Mouse (Mus musculus): Measurements from ENCODE around the gene Rassf4.

The Rassf4 gene

DNA sequence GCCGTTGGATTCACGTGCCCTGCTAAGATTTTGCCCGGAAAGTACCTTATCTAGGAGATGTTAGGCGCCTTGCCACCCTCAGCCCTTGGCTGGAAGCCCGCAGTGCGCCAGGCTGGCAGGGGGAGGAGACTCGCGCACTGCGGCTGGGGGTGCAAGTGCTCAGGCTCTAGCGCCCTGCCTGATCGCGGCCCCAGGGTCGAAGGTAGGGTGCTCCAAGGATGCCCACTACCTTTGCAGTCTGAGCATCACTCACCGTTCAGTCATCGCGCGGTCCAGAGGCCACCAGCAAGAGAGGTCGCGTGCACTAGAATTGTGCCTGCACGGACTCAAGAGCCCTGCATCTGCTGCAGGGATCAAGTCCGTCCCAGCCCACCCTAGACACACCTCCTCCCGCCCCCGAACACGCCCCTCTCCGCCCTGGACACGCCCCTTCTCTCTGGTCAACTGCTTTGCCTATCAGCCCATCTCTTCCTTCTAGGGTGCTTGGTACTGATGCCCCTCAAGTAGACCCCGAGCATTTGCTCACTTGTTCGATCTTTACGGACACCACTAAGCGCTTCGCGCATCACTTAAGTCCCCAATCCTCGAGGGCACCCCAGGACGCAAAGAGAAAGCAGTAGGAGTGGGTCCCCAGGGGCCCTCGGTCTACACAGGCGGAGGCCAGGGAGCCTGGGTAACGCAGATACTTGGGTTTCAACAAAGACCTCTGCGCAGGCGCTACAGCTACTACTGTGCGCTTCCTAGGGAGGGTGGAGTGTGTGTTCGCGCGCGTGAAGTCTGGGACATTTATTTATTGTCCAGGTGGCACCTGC lies at the start of gene Rassf4:
TSS of gene Rassf4 (minus strand) at position 482 of the 812 bp plus-strand sequence.
- DNase-seq, result peak; percentile 65

DNA sequence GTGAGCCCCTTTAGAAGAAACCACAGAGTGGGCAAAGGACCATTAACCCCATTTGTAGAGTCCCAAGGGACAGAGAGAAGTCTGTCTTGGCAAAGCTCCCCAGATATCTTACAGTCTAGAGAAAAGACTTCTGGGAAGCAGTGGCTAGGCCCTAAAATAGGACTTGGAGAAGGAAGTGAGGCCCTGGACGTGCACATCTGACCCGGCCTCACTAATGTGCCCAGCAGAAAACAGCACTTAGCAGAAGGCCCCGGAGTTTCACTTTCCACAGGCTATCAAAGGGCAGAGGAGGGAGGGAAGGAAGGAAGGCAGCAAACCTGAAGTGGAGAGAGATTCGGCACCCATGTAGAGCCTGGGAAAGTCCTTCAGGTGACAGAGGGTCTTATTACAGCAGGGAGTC lies 45.2 kb upstream of the Rassf4 start:
- no peak for DNase-seq

DNA sequence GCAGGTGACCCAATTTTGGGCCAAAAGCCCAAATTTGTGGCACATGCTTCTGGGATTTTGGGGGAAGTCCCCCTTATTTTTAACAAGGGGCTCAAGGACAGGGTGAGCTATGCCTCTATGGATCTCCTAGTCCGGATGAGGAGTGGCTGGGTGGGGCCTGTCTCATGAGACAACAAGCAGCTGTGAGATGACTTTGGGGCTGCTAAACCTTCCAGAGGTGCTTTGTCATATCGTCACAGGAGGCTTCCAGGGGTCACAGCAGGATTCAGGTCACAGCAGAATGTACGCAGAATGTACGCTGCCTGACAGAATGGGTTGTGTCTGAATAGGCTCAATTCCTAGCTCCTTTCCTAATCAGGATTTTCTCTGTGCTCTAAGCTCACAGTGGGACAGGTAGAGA lies 44.6 kb upstream of the Rassf4 start:
- DNase-seq, result no peak

DNA sequence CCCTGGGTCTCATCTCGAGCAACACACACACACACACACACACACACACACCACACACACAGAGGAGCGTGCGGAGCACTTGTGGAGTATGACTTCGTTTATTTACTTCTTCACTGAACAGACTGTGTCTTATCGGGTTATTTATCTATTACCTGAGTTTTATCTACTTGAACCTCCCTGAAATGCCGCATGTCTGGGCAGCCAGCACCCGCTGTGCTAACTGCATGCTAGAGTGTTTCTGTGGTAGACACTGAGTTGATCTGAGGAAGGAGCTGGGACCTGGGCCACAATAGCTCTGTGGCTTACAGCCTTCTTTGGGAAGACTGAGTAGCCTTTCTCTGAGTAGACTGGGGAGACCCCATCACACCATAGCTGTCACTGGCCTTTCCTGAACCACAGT lies 44.1 kb upstream of the Rassf4 start:
- DNase-seq, result no peak

DNA sequence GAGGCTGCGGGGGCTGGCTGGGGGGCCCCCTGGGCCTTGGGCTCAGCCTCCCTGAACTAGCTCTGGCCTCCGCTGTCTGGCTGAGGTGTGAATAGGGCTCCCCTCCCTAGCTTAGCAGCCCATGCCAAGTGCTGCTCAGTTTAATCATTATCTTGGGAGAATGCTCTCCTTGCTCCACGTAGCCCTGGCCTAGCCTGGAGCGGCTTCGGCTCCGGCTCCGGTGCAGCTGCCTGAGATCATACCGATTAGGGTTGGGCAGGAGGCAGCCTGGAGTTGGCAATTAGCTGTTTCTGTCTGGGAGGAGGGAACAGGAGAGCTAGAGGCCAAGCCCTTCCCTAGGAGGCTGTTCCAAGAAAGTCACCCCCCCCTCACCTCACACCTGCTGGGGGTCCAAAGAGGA lies 42.9 kb upstream of the Rassf4 start, which contains the start of gene Tmem72:
TSS of gene Tmem72 (minus strand) at position 248 of the 400 bp plus-strand sequence.
- no peak for DNase-seq

DNA sequence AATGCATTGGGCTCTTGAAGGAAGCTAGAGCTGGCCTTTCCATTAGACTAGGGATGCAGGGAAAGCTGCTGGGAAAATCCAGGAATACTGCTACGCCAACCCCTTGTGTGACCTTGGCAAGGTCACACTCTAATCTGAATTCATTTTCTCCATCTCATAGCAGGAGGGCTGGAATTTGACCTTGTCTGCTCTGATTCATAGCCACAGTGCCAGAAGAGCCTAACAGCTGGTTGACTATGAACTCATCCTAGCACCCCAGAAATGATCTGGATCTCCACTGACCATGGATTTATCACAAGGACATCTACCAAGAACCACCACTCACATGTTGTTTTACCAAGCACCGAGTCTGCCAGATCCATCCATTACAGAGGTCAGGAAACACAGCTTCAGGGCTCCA lies 41.4 kb upstream of the Rassf4 start:
- no peak for DNase-seq

DNA sequence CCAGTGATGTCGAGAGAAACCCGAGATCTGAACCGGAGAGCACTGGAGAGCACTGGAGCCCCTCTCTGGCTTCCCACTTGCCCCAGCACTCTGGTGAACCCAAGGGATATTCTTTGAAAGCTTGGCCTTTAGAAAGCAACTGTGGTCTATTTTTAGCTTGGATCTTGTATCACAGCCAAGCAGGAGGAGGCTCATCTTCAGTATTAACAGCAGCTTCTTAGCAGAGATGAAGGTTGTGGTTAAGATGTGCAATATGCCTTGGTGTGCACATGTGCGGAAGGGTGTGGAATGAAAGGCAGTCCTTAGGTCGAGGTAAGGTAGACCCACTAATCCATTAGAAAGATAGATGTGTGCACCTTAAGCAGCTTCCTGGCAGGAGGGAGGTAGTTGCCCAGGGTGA lies 40.8 kb upstream of the Rassf4 start:
- DNase-seq, result no peak

DNA sequence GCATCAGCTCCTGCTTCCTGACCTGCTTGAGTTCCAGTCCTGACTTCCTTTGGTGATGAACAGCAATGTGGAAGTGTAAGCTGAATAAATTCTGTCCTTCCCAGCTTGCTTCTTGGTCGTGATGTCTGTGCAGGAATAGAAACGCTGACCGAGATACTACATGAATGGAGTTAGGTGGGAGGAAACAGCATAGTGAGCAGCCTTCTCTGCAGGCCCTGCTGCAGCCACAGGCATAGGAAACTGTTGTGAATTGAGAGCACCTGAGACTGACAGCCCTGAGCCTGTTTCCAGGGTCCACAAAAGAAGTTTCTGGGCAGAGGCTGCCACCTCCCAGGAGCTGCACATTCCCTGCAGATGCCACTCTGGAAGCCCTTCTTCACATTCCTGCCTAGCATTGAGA lies 40.2 kb upstream of the Rassf4 start:
- no peak for DNase-seq

DNA sequence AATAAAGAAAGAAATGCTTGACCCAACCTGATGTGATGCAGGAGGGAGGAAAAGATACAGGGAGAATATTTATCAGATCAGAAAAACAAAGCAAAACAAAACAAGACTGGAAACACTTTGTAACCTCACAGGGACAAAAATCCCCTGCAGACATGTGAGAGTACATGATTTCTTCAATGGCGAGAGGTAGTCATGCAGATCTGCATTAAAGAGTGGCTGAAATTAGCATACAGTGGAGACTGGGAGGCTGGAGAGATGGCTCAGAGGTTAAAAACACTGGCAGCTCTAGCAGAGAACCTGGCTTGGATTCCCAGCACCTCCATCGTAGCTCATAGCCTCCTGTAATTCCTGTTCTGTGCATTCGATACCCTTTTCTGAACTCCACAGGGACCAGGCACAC lies 38.8 kb upstream of the Rassf4 start:
- no peak for DNase-seq

DNA sequence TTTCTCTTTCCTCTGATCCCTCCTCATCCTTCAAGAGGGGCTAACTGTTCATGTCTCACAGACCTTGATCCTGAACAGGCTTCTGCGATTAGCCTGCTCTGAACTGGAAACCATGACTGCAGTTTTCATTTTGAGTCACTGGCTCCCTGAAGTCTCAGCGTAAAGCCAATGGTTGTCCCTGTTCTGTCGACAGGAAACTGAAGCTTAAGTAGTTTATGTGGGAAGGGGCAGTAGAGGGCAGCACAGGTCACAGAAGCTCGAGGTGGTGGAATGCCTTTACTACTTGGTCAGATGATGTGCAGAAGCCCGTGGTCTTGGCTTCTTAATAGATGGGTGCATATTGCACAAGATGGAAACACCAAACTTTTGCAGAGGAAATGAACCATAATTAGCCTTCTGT lies 38.3 kb upstream of the Rassf4 start:
- DNase-seq, result no peak

DNA sequence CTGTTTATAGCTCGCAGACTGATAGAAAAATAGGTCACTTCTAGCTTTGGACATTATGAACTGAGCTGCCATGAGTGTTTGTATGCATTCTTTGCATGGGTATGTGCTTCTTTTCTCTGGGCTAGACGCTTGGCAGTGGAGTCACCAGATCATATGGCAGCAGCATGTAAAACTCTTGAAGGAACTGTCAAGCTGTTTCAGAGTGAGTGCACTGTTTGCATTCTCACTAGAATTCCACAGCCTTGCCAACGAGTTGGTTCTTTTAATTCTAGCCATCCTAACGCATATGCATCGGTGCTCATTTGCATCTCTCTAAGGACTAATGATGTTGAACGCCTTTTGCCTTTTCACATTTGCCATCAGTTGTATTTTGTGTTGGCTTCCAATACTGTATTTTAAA lies 30.6 kb upstream of the Rassf4 start:
- DNase-seq, result no peak

DNA sequence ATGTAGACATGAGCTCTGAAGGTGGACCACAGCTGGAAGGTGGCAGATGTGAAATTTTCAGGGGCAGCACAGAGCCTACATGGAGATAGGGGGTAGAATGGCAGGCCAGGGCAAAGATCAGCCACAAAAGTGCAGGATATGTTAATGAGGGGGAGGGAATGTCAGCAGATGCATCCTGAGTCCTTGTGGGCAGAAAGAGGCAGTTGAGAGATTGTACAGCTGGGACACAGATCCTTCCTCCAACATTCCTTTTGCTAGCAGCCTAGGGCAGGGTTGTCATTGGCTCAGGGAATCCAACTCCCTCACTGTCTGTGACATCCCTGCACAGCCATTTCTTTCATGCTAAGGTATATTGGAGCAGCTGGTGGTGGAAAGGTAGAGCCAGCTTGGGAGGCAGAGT lies 27.1 kb upstream of the Rassf4 start:
- DNase-seq, result no peak

DNA sequence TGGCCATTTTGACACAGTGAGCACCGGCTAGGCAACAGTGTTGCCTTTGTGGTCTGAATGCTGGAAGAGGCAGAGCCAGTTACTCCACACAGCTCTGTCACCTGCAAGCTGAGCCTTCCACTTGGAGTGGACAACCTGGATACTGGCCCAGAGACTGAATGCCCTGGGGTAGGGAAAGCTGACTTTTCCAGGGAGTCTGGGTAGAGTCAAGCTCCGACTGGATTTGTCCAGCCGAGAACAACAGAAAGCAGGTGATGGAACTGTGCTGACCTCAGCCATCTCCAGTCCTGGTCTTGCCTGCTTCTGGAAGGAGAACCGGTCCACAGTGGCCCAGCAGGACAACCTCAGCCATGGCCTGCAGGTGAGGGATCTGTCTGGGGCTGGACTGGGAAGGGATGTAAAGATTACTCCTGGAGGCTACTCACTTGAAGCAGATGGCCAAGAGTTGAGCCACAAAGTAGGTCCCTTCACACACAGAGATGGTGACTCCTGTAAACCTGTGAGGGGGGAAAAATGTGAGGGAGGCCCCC lies 24.2 kb upstream of the Rassf4 start:
- no peak for DNase-seq

DNA sequence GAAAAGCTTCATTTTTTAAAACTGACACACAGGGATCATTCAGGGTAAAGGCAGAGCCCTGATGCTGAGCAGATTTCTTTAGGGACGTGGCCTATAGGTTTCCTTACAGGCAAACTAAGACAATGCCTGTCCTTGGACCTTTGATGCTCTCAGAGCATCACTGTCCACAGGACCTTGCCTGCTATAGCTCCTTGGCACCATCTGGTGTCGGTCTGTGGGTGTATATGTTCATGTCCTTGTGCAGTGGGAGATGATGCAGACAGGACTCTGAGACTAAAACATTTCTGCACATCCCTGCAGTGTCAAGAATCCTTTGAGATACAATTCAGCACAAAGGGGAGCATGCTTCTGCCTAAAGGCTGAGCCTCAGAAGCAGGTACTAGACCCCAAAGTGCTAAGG lies 23.7 kb upstream of the Rassf4 start:
- no peak for DNase-seq

DNA sequence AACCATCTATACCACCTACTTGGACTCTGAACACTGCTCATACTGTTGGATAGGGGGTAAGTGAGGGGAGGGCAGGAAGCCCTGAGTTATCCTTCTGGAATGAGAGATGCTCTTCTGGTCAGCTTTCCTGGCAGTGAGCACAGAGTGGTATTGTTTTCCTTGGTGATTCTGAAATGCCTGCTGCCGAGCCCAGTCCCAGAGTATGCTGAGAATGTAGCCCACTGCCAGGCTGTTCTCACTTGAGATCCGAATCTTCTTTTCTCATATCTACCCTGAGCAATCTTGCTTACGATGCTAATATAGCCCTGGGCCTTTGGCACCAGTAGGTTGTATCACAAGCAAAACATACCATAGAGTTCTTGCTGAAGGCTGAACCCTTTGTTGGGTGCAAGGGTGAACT lies 20.6 kb upstream of the Rassf4 start:
- no peak for DNase-seq

DNA sequence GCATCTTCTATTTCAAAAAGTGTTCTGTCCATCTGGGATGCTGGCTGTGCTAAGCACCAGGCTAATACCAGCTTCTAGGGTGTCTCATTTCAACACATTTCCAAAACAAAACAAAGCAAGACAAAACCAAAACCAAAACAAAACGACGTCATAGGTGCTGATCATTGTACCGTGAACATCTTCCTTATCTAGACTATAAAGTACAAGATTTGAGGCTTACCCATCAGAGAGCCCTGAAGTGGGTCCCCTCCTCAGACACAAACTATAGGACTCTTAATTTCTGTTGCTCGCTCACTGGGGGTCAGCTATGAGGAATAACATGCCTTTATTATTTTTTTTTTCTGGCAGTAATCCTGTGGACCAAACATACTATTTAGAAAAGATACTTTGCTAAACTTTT lies 19.9 kb upstream of the Rassf4 start:
- DNase-seq, result no peak

DNA sequence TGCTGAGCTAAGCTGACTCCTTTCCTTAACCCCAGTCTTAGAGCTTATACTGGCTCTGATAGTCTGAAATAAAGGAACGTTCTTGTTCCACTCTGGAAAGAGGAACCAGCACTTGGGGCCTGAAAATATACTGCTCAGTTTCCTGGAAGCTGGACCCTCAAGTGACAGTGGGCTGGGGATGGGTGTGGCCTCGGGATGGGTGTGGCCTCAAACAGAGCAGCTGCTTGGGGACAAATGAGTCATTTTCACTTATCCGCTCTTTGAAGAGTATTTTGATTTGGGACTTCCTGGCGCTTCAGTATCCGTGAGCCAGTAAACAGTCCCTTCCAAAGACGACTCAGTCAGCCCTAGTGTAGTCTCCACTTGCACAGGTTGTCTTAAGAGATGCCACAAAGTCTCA lies 8.6 kb upstream of the Rassf4 start:
- DNase-seq, result no peak

DNA sequence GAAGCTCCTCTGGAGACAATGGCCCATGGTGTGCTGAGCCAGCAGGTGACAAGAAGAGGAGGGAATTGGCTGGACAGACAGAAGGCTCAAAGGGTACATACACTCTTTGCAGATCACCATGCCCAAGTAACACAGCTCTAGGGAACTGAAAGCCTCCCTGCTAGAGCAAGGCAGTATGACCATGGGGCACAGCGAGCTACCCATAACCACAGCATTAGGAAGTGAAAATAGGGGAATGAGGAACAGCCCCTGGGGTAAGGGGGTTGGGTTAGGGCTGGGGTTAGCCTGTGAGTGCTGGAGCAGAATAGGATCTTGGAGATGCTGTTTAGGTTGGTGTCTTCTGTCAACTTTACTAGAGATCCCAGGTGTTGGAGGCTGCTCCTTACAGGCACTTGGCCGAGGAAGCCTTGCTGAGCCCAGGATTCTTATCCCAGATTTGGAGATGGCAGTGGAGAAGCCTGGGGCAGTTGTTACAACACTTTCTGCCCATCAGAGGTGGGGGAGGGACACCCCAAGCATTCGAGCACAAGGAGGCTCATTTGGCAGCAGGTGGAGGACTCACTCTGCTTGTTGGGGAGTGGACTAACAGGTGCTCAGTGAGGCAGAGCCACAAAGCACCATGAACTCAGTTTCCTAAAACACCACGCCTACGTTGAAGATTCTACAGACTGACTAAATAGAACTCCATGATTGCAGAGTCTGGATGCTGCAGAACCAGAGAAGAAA lies 6.0 kb upstream of the Rassf4 start:
- DNase-seq, result no peak

DNA sequence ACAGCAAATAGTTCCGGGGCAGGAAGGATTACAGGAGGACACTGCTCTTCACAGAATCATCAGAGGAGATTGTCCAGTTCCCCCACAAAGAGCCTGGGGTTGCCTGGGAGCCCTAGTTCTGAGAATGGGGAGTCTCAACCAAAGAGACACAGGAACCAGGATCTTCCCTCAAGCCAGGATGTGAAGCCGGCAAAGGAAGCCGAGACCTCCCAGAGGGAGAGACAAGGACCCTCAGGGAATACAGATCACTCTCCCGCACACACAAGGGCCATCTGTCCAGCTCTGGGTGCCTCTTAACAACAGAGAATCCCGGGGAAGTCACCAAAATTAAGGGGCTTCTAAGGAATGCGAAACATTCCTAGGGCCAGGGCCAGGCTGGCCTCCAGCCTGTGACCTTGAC lies 3.6 kb upstream of the Rassf4 start:
- DNase-seq, result no peak

DNA sequence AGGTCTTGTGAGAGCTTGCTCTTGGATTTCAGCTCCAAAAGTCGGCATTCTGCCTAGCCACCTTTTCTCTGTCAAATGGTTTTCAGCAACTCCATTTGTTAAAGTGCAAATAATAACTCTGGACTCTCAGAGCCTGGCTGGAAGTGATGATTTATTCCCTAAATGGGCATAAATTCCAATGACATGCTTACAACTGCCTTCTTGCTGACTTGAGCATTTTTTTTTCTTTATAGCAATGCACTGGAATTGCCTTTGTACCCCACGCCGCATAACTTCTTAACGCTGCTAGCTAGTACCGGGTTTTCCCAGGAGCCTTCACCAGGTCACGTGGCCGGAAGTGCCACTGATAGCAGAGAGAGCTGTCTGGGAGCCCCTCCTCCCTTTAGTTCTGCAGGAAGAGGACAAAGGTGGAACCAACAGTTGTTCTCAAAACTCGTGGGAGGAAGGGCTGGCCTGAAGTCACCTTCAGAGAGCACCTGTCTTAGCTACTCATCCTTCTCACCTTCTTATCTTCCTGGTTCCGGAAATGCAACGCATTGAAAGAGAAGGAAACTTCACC lies 2.7 kb upstream of the Rassf4 start:
- no peak for DNase-seq

DNA sequence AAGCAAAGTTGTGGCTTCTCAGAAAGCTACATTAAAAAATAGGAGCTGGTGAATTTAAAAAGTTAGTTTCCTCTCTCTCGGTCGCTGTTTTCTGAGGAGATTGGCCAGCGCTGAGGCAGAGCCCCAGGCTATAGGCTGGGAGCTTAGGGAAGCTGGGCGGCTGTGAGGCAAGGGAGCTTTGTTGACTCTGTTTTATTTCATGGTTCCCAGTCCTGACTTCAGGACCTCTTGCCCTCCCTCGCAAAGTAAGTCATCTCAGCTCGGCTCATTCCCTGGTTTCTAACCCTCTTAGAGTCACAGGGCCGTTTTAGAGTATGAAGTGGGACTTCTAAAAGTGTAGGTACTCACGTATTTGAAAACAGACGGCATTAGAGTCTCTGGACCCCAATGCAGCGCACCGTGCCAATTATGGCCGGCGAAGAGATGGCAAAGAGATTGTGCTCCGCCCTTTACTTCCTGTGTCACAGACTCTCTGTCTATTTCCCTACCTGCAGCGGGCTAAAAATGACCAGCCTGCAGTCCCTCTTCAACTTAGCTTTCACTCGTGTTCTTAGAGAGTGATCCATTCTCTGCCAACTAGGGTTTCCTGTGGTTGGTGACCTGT lies 633 bp upstream of the Rassf4 start:
- no peak for DNase-seq

DNA sequence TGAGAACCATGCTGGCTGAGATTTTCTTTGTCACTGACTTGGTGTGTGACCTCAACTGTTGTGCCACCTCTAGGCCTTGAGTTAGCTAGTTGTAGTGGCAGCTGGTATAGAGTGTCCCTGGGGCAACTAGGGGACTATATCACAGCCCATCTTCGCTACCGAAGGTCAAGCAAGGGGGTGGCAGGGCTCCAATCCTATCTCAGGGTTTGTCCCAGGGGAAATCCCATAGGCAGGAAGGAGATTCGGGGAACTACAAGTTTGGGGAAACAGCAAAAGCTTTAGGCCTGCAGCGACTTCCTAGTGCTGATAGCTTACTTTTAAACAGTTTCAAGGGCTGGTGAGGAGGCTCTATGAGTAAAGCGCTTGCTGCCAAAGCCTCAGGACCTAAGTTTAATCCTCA lies 1.4 kb downstream of the Rassf4 start:
- no peak for DNase-seq

DNA sequence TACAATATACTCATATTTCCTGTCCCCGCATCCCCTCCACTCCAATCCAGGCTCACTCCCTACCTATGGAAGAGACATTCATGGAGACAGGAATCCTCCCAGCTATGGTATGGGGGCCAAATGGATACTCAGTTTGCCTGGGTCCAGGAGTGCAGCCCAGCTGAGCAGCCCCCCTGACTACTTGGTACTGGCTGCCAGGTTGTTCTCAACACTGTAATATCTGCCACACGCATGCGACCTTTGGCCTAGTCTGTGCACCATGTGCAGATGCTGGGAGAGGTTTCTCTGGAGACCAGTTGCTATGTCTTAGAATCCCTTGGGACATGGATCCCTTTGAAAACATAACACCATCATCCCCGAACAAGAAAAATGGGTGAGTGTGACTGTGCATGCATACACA lies 2.0 kb downstream of the Rassf4 start:
- DNase-seq, result no peak

DNA sequence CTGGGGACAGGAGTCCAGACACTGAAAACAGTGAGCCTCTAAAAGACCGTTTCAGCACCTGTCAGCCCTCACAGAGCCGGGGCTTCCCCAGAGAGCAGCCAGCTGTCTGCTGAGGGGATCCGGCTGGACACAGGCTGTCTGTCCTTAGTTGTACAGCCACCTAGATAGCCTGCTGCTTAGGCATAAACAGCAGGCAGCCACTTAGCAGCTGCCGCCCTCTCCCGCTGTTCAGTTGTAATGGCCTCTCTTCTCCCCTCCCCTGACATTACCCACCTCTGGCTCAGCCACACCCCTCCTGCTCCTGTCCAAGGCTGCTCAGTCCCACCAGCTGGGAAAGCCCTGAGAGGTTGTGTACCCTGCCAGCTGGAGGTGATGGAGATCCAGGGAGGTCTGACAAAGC lies 2.7 kb downstream of the Rassf4 start:
- no peak for DNase-seq
